Mouse (Mus musculus): ENCODE data around the gene Zdhhc11.

Gene Zdhhc11

GRCm38 (mm10) chr13:73963551-73963950 lies at the start of gene Zdhhc11:
Gene Zdhhc11 (plus strand): TSS chr13:73963851.
- DNase-seq (ENCODE audit: low read depth, low spot score): no peak

- no peak for DNase-seq (ENCODE audit: low read depth, low spot score)
These were observed 31.4 kb upstream of the Zdhhc11 start for GRCm38 (mm10) chr13:73932201-73932600.

GRCm38 (mm10) chr13:73936938-73937320 lies 26.7 kb upstream of the Zdhhc11 start:
- no peak for DNase-seq (ENCODE audit: low read depth, low spot score)

- DNase-seq (ENCODE audit: low read depth, low spot score): peak; percentile 83
These were observed 26.1 kb upstream of the Zdhhc11 start, which contains the start of the genes Trip13 and Brd9 for GRCm38 (mm10) chr13:73937321-73938176. Gene Trip13 (minus strand): TSS chr13:73937784. Gene Brd9 (plus strand): TSS chr13:73937811.

GRCm38 (mm10) chr13:73938177-73938560 lies 25.5 kb upstream of the Zdhhc11 start:
- DNase-seq (ENCODE audit: low read depth, low spot score): no peak

GRCm38 (mm10) chr13:73939101-73939500 lies 24.6 kb upstream of the Zdhhc11 start:
- DNase-seq (ENCODE audit: low read depth, low spot score): no peak

- DNase-seq (ENCODE audit: low read depth, low spot score): no peak
These were observed 19.0 kb upstream of the Zdhhc11 start for GRCm38 (mm10) chr13:73944606-73945005.

- no peak for DNase-seq (ENCODE audit: low read depth, low spot score)
These were observed 10.0 kb upstream of the Zdhhc11 start for GRCm38 (mm10) chr13:73953551-73954130.

- DNase-seq (ENCODE audit: low read depth, low spot score): no peak
These were observed 9.0 kb upstream of the Zdhhc11 start for GRCm38 (mm10) chr13:73954666-73955065.

- DNase-seq (ENCODE audit: low read depth, low spot score): no peak
These were observed 8.1 kb upstream of the Zdhhc11 start for GRCm38 (mm10) chr13:73955531-73955930.

GRCm38 (mm10) chr13:73960117-73960652 lies 3.5 kb upstream of the Zdhhc11 start:
- DNase-seq (ENCODE audit: low read depth, low spot score): no peak

- no peak for DNase-seq (ENCODE audit: low read depth, low spot score)
These were observed 2.5 kb upstream of the Zdhhc11 start for GRCm38 (mm10) chr13:73961177-73961576.

GRCm38 (mm10) chr13:73970545-73971448 lies 7.1 kb downstream of the Zdhhc11 start:
- DNase-seq (ENCODE audit: low read depth, low spot score): peak; percentile 50

- DNase-seq (ENCODE audit: low read depth, low spot score): no peak
These were observed 10.9 kb downstream of the Zdhhc11 start for GRCm38 (mm10) chr13:73974523-73974922.

GRCm38 (mm10) chr13:73976935-73977334 lies 13.3 kb downstream of the Zdhhc11 start:
- no peak for DNase-seq (ENCODE audit: low read depth, low spot score)

GRCm38 (mm10) chr13:73990325-73990724 lies 26.7 kb downstream of the Zdhhc11 start:
- DNase-seq (ENCODE audit: low read depth, low spot score): no peak

- DNase-seq (ENCODE audit: low read depth, low spot score): no peak
These were observed 27.1 kb downstream of the Zdhhc11 start for GRCm38 (mm10) chr13:73990761-73991160.

- DNase-seq (ENCODE audit: low read depth, low spot score): no peak
These were observed 27.6 kb downstream of the Zdhhc11 start for GRCm38 (mm10) chr13:73991267-73991666.

- no peak for DNase-seq (ENCODE audit: low read depth, low spot score)
These were observed 32.8 kb downstream of the Zdhhc11 start for GRCm38 (mm10) chr13:73996456-73996855.

- DNase-seq (ENCODE audit: low read depth, low spot score): no peak
These were observed 36.9 kb downstream of the Zdhhc11 start for GRCm38 (mm10) chr13:74000519-74000918.

- DNase-seq (ENCODE audit: low read depth, low spot score): no peak
These were observed 37.3 kb downstream of the Zdhhc11 start for GRCm38 (mm10) chr13:74000961-74001360.

GRCm38 (mm10) chr13:74001492-74001891 lies 37.8 kb downstream of the Zdhhc11 start:
- DNase-seq (ENCODE audit: low read depth, low spot score): no peak

All from WW6 (cell line).